Comparison of ENCODE assay signal across 8 mouse cellular contexts in the genomic region with DNA sequence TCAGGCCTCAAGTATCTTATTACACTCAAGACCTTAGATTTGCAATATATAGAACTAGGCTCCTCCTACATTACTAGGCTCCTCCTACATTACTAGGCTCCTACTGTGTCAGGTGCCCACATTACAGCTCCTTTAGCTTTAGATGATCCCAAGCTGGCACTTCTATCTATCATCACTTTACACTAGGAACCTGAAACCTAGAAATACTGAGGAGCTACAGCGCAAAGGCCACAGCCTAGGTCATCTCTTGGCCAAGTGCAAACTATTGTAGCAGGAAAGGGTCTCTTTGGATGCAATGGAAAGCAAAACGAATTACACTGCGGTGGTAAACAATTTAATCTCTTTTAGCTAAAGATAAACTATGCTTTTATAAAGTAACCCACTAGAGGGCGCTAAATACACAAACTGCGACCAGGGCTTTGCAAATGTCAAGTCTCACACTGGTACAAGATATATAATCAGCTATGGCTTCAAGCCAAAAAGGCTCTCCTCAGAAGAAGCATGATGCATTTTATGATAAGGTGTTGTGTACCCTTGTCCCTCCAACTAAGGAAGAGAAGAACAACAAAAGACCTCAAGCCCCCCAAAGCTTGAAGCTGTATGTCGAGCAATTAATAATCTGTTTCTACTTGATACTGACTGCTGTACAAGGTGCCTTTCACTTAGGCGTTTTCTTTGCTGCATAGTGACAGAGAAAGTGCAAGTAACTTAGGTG. TPM values are rescaled to one million over a fixed set of nuclear protein-coding genes. Genes with fewer than 3 reads are reported as not detected.
DNase-seq lines count a peak whose midpoint lies in the region; ATAC-seq and TF ChIP-seq lines count a peak whose summit lies in the region.

No protein-coding gene starts in this region.

- no peak overlapping the region for H3K9ac ChIP-seq in embryonic facial prominence, embryonic 15.5 days
- H3K9ac ChIP-seq in hindbrain, postnatal 0 days (replicated peaks; ENCODE audit: low read length): no peak overlapping the region

- 21% methylated on average over 7 of the region's 7 CpGs for WGBS in embryonic facial prominence, embryonic 15.5 days
- 20% methylated on average over 7 of the region's 7 CpGs for WGBS in hindbrain, postnatal 0 days

- peak overlapping the region; percentile 65 for H3K4me3 ChIP-seq in layer of hippocampus, adult 2 months
- no peak overlapping the region for H3K4me3 ChIP-seq in embryonic facial prominence, embryonic 15.5 days (replicated peaks)
- H3K4me3 ChIP-seq in hindbrain, postnatal 0 days (ENCODE audit: low read length): no peak overlapping the region

- H3K27me3 ChIP-seq in embryonic facial prominence, embryonic 15.5 days: no peaks in the 10 kb centered on the region
- no peaks in the 10 kb centered on the region for H3K27me3 ChIP-seq in hindbrain, postnatal 0 days (ENCODE audit: insufficient read depth, low read length)

- no peak overlapping the region for H3K4me2 ChIP-seq in embryonic facial prominence, embryonic 15.5 days (replicated peaks)
- H3K4me2 ChIP-seq in hindbrain, postnatal 0 days (ENCODE audit: low read depth, low read length): peak overlapping the region; percentile 33

- peak overlapping the region; percentile 99 for H3K27ac ChIP-seq in layer of hippocampus, adult 2 months
- H3K27ac ChIP-seq in embryonic facial prominence, embryonic 15.5 days (replicated peaks): peak overlapping the region; percentile 48; the same call in 1 of the 2 replicates
- peak overlapping the region; percentile 76 for H3K27ac ChIP-seq in hindbrain, postnatal 0 days

- peak in 1 of 2 experiments; percentile 46 for DNase-seq in layer of hippocampus, adult 2 months (ENCODE audit: low spot score in 2 of 2)
- no peak for DNase-seq in layer of hippocampus, adult 8-10 months (ENCODE audit: low spot score in 2 of 2)
- DNase-seq in NIH3T3 (ENCODE audit: low read depth): peak; percentile 74
- DNase-seq in hindbrain, postnatal 0 days (ENCODE audit: low spot score): peak; percentile 93
- peak; percentile 82 for DNase-seq in thymus, postnatal 0 days (ENCODE audit: low spot score)
- DNase-seq in urinary bladder, postnatal 4 days (ENCODE audit: low spot score in 2 of 2): no peak

- peak; percentile 92 for TF ChIP-seq CTCF in layer of hippocampus, adult 2 months (conservative IDR thresholded peaks at IDR 0.05)
- TF ChIP-seq CTCF in hindbrain, postnatal 0 days (IDR thresholded peaks at IDR 0.05; ENCODE audit: low read depth): peak; percentile 81

- H3K36me3 ChIP-seq in embryonic facial prominence, embryonic 15.5 days: 0 out of 2 replicates have a peak, but pooled peaks cover 2% of the 10 kb centered on the region
- H3K36me3 ChIP-seq in hindbrain, postnatal 0 days (ENCODE audit: insufficient read depth, low read length): no peaks in the 10 kb centered on the region

- no peak for ATAC-seq in embryonic facial prominence, embryonic 15.5 days (ENCODE audit: insufficient number of reproducible peaks, low FRiP score, low TSS enrichment, low read depth)
- ATAC-seq in hindbrain, postnatal 0 days: peak; percentile 50
- ATAC-seq in megakaryocyte progenitor cell, adult 5-6 weeks (replicated peaks; ENCODE audit: poor library complexity): peak; percentile 49

- H3K9me3 ChIP-seq in embryonic facial prominence, embryonic 15.5 days (replicated peaks): no peaks in the 10 kb centered on the region
- H3K9me3 ChIP-seq in hindbrain, postnatal 0 days (ENCODE audit: low read length): no peaks in the 10 kb centered on the region

- H3K4me1 ChIP-seq in embryonic facial prominence, embryonic 15.5 days: peaks cover 90% of the 10 kb centered on the region
- H3K4me1 ChIP-seq in hindbrain, postnatal 0 days (ENCODE audit: insufficient read depth, low read length): peaks cover 45% of the 10 kb centered on the region

RNA-seq across cellular contexts. Expression of gene Kmt2e, which starts 18.5 kb away (rescaled TPM):
- total RNA-seq in layer of hippocampus, adult 2 months (2021): 10 to 100 TPM; 90.6 to 93.1 TPM
- total RNA-seq in layer of hippocampus, adult 8-10 months (2022): 100 to 1,000 TPM in 1 of 4 experiments, 10 to 100 TPM in 3; 91.0 to 101 (median 96.8) TPM
- 105 and 109 TPM in 2 replicates for polyA plus RNA-seq in embryonic facial prominence, embryonic 15.5 days (2015; fragmentation: Nextera tagmentation; extraction: Ambion mirVana)
- 44.7 and 51.2 TPM in 2 replicates for total RNA-seq in hindbrain, postnatal 0 days (2014; rRNA removed)
- polyA plus RNA-seq in hindbrain, postnatal 0 days (2015; fragmentation: Nextera tagmentation; extraction: Ambion mirVana): 119 and 124 TPM in 2 replicates
- total RNA-seq in megakaryocyte progenitor cell, adult 5-6 weeks (2015): 122 and 127 TPM in 2 replicates
- total RNA-seq in megakaryocyte progenitor cell, adult 5-6 weeks (2017): 50.1 and 60.1 TPM in 2 replicates
- polyA plus RNA-seq in thymus, postnatal 0 days (2015; fragmentation: Nextera tagmentation; extraction: Ambion mirVana): 84.6 and 111 TPM in 2 replicates

Comparison
In these comparisons a context has a peak if more than half of its experiments do, and no peak if none do; other contexts are left out.
1. DNase-seq: peak in NIH3T3 (single experiment), hindbrain, postnatal 0 days (single experiment) and thymus, postnatal 0 days (single experiment); none in layer of hippocampus, adult 8-10 months (0 of 2) and urinary bladder, postnatal 4 days (0 of 2).
2. H3K27ac ChIP-seq: peak in every context shown above with its lines; median percentile 99 in layer of hippocampus, adult 2 months; 76 in hindbrain, postnatal 0 days; 48 in embryonic facial prominence, embryonic 15.5 days.